Mouse (Mus musculus): ENCODE data around the gene Filip1l.

- no peak for TF ChIP-seq CTCF (IDR thresholded peaks at IDR 0.05; ENCODE audit: borderline replicate concordance, insufficient read depth, low read length)
- TF ChIP-seq POLR2A (IDR thresholded peaks at IDR 0.05; ENCODE audit: low read depth, low read length), result no peak
These were observed 126.9 kb downstream of the Filip1l start for GRCm38 (mm10) chr16:57479776-57480175.
